Mouse (Mus musculus) urinary bladder, postnatal 36 days (tissue): Measurements from ENCODE around the gene Tnnt2.

Source experiments
- DNase-seq, 2 experiments: peaks; one replicate each; pipeline ENCODE4 v3.0.0; 2022; ENCODE audit warnings: low spot score in 2 of 2, mixed read lengths in 1 of 2

The Tnnt2 gene

DNA sequence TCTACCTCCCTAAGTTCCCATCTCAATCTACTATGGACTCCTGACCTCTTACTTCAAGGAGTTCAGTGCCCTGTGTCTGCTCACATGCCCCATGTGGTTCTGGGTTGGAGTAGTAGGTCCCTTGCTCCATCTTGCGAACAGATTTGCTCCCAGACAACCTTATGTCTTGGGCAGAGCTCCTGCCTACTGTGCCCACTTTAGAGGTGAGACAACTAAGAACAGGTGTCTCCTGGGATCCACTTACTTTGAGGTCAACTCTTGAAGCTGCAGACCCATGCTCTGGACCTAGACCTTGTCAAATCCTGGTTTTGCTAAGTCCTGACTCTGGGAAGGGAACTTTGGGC, 19.2 kb downstream of the Tnnt2 start:
- DNase-seq: no peak

DNA sequence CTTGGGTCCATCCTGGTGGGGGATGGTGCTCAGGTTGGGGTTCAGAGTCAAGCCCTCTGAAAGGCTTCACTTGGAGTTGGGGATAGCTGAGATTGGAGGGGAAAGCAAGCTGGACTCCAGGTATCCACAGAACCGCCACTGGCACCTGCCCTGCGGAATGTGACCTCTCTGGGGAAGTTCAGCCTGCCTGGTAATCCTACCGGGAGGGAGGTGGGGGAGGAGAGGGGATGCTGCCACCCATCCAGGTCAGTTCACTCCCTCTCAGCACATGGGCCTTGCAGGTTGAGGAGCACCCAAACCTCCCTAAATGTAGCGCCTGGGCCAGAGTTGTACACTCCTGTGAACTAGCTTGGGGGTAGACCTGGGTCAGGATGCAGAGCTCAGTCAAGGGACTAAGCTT, 19.9 kb downstream of the Tnnt2 start:
- DNase-seq: no peak

DNA sequence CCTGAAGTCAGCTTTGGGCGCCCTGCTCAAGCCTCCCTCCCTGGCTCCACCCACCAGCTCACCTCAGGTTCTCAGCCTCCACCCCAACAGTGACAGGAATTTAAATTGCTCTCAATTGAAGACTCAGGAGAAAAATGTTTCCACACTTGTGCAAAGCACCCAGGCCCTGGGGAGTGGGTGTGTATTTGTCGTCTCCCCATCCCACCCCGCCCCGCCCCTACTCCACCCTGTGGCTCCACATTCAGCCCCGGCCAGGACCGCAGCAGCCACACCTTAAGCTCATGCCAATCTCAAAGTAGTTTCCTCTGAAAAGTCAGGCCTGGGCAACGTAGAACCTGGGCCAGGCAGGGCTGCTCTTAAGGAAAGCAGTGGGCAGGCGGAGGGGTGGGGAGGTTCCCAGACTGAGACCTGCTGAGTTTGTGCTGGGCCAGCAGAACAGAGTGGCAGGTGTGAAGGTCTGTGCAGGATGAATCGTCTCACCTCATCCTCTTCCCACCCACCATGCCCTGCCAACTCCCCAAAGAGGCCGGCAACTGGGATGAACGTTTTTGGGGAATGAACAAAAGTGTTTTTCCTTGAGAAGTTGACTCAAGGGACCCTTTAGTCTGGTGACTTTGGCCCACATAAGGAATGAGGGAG, 21.1 kb downstream of the Tnnt2 start:
- DNase-seq: no peak

DNA sequence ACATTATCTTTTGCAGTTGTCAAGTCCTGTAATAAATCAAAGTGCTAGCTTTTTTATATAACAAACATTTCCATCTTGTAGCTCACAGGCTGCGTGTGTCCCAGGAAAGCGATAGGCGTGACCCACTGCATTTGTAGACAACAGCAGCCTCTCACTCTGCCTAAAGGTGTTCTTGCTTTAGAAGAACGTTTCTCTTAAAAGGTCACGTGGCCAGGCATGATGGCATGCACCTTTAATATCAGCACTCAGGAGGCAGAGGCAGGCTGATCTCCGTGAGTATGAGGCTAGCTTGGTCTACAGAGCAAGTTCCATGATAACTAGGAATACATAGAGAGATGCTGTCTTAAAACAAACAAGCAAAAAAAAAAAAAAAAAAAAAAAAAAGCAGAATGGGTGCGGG, 22.4 kb downstream of the Tnnt2 start:
- no peak for DNase-seq

DNA sequence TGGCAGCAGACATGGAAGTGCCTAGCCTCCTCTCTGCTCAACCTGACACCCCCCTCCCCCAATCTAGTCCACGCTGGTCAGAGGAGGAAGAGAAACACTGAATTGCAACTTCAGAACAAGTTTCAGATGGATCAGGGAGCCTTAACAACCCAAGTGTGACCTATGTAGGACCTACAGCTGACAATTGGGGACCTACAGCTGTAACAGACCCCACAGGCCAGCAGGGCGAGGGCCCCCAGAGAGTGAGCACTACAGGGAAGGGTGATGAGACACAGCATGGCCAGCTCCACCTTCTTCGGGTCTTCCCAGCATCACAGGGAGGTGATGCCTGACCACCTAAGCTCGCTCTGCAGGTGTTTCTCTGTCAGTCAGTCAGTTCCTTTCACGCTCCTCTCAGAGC, 24.9 kb downstream of the Tnnt2 start:
- DNase-seq: no peak

DNA sequence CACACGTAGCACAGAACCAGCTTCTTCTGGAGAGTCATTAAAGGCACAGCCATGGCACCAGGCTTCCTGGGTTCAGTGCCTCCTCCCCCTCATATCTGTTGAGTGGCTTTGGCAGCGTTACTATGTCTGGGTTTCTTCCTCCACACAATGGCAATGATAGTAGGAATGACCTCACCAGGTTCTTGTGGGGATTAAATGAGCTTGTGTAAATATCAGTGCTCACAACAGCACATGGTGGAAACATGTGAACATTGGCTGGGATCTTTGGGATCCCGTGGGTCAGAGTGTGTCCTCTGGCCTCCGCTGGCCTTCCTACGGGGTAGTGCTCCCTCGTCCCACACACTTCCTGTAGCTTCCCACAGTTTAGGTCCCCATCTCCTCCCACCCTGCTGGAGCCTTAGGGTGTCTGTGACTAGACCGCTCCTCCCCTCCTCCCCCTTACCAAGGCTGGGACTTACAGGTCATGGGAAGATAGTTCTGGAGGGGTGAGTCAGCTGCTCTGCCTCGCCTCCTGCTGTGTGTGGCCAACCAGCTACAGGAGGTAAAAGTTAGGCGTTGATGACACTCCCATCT, 25.9 kb downstream of the Tnnt2 start:
- no peak for DNase-seq

DNA sequence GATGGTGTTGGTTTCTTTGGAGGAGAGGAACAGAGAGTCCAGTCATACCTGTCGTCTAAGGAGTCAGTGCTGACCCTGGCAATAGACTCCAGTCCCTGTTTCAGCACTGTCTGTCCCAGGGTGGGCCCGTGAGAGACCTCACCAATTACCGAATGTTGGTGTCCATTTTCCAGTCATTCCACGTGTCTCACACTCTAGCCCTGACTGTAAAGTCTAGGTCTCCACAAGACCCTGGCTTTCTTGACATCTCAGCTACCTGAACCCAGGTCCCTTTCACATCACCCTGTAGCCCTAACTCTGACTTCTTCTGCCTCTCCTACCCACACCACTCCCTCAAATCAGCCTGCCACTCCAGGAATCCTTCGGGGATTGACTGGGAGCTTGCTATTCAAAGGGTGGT, 26.4 kb downstream of the Tnnt2 start:
- DNase-seq: no peak

DNA sequence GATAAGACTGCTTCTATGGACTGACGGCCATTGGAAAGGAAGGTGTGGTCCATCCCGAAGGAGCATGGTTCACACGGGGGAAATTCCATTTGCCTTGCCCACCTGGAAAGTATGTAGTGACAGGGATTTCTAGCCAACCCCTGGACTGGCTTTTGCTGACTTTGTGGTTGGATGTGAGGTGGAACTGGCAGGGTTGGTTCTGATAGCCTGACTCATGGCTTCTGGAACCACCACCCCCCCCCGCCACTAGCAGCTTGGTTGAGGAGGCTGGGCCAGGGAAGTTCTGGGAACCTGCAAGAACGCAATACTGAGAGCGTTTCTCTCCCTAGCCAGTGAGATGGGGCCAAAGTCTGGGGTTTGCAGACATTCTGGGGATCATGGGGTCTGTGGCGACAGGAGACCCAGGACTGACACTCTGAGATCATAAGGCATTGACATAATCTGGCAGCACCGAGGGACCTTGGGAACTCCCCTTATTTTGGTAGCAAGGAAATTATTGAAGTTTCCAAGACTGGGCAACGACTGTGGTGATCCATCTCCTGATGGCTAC, 27.7 kb downstream of the Tnnt2 start:
- DNase-seq: no peak

DNA sequence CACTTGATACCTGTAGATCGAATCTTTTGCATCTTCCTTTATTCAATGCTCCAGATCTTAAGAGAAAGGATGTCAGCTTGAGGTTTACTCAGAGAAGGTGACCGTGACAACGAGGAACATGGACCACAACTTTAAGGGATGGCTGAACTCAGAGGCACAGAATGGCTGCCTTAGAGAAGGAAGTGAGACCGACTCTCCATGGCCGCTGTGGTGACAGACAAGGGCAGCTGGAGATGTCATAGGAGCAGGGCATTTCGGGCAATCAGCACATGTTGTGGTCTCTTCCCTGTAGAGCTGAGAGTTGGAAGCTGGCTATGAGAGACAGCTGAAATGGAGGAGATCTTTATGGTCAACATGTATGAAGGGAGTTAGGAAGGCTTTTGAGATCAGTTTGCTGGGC, 28.7 kb downstream of the Tnnt2 start:
- no peak for DNase-seq

DNA sequence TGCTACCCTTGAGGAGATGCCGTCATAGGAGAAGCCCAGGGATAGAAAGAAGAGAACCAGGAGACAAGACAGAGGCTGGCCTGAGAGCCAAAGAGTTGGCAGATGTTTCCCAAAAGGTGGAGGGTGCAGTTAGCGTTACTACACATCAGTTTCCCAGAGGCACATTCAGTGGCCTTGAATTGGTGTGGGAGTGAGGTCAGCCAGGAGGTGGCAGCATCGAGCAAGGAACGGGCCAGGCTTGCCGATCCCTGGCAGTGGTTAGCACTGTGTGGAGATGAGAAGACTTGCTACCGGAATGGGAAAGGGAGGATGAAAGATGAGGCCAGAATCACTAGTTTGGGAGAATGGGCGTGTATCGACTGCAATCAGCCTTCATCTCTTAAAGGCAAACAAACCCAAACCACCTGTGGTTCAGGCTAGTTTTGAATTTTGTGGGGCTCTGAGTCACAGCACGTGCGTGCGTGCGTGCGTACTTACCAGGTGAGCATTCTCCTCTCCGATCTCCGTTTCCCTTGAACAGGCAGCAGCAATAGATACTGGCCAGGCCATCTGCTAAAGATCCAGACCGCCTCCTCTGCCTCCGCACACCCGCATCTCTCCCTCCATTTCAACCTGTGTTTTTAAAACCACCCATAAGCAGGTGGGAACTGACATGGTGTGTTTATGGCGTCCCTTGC, 29.5 kb downstream of the Tnnt2 start:
- DNase-seq: peak; percentile 81 to 84

DNA sequence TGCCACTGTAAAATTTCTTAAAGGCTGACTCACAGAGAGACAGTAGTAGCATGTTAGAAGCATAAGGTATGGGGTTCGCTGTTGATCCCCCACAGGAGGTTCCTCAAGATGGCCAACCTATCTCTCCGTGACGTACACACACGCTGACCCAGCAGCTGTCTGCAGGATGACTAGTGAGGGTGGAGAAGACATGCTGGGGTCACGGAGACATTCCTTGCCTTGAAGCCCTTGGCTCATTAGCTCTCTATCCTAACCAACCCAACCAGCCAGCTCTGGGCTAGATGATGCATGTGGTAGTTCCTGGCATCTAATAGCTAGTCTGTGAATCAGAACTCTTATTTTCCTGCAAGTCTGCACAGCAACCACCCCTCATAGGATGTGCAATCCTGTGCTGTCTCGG, 32.4 kb downstream of the Tnnt2 start:
- no peak for DNase-seq

DNA sequence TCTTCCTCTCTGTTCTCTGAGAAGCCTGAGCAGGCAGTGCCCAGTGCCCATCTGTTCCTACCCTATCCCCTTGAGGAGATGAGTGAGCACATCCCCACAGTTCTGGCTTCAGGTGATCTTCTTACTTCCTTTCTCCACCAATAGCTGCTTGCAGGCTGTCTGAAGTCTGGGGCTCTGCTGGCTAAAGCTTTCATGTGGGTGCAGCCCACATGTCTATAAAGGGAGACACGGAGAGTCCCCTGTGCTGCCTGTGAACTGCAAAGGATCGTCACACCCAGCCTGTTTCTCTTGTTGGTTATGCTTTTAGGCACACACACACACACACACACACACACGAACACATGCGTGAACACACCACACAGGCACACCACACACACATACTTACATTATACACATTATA, 36.8 kb downstream of the Tnnt2 start:
- no peak for DNase-seq

DNA sequence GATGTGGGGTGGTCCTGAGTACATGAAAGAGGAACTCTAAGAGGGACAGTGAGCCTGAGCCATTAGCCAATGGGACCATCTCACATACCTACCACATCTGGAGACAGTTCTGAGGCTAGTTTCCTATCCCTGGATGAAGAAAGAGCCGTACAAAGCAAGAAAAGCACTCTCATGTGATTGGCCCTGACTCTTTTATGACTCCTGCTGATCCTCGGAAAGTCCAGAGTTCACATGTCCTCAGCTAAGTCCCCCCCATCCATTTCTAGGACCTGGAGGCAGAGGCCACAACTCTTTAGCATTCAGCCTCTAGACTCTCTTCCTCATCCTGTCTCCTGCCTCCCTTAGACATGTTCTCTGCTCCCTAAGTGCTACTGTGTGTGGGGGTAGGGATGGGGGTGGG, 41.1 kb downstream of the Tnnt2 start:
- no peak for DNase-seq

DNA sequence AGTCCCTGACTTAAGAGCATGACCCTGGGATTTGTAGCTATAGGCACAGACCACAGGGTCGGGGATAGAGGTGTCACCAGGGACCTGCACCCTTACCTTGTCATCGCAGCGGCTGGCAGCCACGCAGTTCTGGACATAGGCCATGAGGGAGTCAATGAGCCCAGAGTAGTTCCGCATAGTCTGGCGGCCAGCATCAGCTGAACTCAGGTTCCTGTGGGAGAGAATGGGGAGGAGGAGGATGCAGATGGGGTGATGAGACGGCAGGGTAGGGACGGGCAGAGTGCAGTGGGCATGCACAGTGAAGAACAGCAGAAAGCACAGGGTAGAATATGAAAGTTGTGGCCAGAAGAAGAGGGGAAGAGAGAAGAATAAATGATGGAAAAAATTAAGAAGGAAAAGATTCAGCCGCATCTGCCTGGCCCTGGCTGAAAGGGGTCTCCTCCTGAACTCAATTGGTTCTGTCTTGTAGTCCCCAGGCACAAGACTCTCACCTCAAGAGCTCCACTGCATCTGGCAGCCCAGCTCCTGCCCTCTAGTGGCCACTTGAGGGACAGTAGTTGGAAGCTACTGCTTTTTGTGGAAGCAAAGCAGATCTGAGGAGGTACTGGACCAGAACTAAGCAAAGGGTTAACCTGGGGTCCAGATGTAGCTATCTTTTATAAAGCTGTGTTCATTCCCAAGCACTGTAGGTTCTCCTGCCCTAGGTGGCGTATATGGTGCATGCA, 46.4 kb downstream of the Tnnt2 start:
- DNase-seq: peak in 1 of 2 experiments; percentile 45

DNA sequence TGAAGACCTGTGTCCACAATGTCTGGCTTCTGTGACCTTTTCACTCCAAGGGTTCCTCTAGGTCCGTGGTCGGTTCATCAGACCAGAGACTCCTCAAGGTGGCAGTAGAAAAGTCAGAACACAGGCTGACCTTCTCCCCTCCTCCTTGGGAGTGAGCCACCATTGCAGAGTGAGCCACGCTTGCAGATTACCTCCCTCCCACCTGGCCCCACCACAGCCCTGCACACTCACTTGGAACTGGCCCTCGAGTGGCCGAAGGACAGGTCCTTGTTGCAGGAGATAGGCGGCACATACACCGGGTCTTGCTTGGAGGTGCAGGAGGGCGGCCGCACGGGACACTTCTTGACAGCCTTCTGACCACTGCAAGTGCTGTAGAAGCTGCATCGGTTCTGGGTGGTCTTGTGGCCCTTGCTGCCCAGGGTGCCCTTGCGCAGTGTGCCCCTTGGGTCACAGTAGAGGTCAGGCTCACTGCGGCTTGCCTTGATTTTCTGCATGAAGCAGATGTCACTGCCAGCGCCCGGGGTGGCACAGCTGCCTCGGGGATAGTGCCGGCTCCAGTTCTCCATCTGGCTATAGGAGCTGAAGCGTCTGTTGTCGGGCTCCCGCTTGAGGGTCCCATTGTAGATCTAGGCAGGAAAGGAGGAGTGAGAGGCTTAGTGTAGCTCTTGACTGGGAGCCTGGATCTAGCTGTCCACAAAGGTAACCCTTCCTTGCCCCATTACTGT, 53.5 kb downstream of the Tnnt2 start:
- DNase-seq: no peak

DNA sequence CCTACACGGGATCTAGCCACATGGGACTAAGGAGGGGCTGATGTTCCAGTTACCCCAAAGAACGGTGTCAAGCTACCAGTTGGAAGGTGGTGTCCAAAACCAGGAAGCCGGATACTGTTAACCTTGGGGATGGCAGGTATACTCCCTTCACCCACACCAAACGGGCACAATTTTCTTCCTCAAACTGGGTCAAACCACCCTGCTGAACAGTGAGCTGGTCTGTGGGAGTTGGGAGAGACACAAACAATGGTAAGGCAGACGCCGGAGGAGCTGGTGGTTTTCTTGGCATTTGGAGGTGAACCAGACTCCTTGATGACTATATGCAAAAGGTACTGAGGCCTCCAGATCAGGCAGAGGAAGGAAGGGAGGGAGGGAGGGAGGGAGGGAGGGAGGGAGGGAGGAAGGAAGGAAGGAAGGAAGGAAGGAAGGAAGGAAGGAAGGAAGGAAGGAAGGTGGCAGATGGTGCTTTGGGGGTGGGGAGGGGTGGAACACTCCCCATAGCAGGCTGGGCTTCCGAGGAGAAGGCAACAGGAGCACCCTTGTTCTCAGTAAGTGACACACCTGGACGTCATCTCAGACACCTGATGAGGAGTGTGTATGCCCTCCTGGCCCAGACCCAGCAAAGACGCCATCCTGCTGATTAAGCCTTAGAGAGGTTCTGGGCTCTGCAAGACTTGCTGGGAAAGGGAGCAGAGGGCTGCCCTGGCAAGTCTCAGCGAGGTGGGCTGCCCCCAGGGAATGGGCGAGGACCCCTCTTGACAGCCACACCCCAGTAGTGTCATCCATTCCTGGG, 55.5 kb downstream of the Tnnt2 start:
- no peak for DNase-seq

DNA sequence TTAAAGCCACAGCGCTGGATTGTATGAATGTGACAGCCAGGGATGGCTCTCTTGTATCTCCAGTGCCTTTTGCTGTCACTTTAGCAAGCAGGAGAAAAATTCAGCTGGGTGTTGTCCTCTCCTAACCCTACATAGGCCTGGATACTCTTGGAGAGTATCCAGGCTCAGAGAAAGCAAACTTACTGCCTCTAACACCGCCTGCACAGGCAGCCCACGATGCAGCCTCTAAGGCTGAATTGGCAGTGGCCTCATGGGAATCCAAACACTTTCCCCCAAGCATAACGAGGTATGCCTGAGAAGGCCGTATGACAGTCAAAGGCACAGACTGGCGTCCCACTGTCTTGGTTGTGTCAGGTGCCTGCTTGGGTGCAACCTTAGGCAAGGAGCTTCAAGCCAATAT, 56.1 kb downstream of the Tnnt2 start:
- DNase-seq: no peak

DNA sequence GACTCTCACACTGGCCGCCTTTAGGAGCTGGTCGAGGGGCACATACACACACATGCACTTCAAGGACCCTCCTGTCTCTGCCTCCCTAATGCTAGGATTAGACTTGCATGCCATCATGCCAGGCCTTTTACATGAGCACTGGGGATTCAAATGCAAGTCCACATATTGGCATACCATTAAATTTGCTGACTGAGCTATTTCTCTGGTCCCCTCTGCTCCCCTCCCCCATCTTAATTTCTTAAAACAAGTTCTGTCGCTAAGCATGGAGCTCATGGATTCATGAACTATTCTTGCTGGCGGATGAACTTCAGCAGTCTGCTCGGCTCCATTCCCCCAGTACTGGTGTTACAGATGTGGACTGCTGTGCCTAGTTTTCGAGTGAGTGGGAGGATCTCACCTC, 56.6 kb downstream of the Tnnt2 start:
- DNase-seq: no peak

DNA sequence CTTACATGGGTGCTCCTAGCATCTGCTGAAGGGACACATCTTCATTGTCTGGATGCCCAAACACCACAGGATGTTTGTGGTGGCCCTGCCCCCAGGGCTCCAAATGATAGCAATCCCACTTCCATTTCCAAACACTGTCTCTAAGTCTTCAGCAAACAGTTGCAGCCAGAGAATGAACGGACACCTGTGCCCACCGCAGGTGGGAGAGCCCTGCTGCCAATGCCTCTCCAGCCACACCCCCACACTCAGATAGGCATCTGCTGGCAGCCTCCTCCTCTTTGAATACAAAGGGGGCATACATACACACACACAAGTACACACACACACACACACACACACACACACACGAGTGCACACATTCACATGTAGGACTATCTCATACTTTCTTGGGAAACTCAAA, 57.2 kb downstream of the Tnnt2 start:
- DNase-seq: no peak

DNA sequence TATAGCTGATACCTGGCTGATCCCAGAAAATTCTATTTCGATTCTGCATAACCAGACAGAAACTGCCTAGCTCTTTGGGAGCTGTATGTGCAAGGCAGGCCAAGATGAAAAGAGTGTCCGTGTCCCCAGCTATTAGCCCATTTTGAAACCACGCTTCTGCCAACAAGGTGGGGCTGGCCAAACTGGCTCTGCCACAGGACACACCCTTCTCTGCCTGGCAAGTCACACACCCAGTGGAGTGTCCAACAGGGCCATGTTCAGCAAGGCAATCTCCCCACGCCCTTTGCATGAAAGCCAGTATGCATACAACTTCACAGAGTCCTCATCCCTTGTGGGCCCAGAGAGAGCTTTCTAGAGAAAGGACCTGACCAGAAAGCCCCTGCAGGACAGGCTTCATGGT, 59.2 kb downstream of the Tnnt2 start:
- peak; percentile 38 to 60 for DNase-seq

DNA sequence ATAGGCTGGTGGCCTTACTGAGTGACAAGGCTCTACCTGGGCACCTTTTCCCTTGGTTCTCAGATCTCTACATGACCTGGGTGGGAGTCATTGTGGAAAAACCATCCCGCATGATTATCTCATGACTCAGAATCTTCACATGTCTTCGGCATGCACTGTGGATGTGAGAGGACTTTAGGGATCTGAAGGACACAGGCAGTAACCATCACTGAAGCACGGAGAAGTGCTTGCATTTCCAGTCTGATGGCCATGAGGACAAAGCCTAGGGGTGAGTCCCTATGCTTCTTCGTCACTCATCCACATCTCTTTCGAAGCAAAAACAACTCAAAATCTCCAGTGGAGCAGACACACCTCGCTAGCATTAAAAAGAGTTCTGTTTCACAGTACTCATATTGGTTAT, 63.1 kb downstream of the Tnnt2 start:
- DNase-seq: no peak
